Mouse (Mus musculus) left cerebral cortex, adult 2 months (tissue): ENCODE measurements around the gene Stard10. TPM values are rescaled to one million over a fixed set of nuclear protein-coding genes. Genes with fewer than 3 reads are reported as not detected.

Source experiments
- DNase-seq, 2 experiments: peaks; one replicate each; pipeline ENCODE4 v3.0.0; 2021 to 2022; ENCODE audit warnings: low spot score in 2 of 2, mixed read lengths in 1 of 2; ENCODE audit errors: extremely low spot score in 1 of 2
- H3K27ac ChIP-seq: fragments of 200-600 bp; 2 replicates; pipeline ENCODE4 v1.8.1; 2022
- H3K4me3 ChIP-seq: fragments of 200-600 bp; 2 replicates; pipeline ENCODE4 v1.8.1; 2022
- CTCF ChIP-seq: fragments of 200-600 bp; IDR thresholded peaks from 2 replicates; pipeline ENCODE4 v1.8.1; 2022; ENCODE audit warnings: antibody characterized with exemption, mild to moderate bottlenecking, moderate library complexity
- intact Hi-C: fragments of 180-260 bp; cut with DNase I; formaldehyde crosslinking; loops from one replicate; pipeline ENCODE4 v1.15.1; 2025
- long read RNA-seq, 2 experiments: library from polyadenylated mRNA; stranded (forward); transcript quantifications; one replicate each; pipeline ENCODE4 v2.0.0; 2021; ENCODE audit warnings: borderline mapping rate in 2 of 2
- total RNA-seq, 2 experiments: library from RNA; stranded (reverse); gene quantifications; 2 replicates each; pipeline ENCODE4 v1.2.3; 2021

The Stard10 gene
- total RNA-seq, result 10 to 100 TPM; 81.7 to 84.3 TPM
- long read RNA-seq, experiment 1, transcript Stard10-201 (7 exons, 1,400 nt), result major isoform, 61 of 80 reads
- long read RNA-seq, experiment 1, partial matches to known transcripts, result 7 of 80 reads
- long read RNA-seq, experiment 1, other reads (novel, unspliced or antisense), result 12 of 80 reads
- long read RNA-seq, experiment 2, transcript Stard10-201 (7 exons, 1,400 nt), result major isoform, 37 of 52 reads
- long read RNA-seq, experiment 2, partial matches to known transcripts, result 5 of 52 reads
- long read RNA-seq, experiment 2, other reads (novel, unspliced or antisense), result 10 of 52 reads

DNA sequence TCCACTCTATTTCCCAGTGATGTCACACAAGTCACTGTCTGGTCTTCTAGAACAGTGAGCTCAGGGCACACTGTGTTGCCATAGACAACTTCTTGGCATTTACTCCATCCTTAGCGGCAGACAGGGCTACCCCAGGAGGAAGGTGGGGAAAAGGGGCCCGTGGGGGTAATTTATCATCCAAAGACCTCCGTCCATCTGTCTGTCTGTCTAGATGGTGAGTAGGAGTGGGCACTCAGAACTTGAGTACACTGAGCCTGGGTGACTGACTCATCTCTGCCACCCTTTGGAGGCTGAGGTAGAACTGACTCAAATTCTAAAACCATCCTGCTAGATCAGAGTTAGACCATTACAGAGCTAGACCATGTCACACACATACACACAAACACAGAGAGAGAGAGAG lies at the start of gene Stard10:
Gene Stard10 (plus strand): TSS at position 73 of the 400 bp plus-strand sequence.
- TF ChIP-seq CTCF, result no peak

DNA sequence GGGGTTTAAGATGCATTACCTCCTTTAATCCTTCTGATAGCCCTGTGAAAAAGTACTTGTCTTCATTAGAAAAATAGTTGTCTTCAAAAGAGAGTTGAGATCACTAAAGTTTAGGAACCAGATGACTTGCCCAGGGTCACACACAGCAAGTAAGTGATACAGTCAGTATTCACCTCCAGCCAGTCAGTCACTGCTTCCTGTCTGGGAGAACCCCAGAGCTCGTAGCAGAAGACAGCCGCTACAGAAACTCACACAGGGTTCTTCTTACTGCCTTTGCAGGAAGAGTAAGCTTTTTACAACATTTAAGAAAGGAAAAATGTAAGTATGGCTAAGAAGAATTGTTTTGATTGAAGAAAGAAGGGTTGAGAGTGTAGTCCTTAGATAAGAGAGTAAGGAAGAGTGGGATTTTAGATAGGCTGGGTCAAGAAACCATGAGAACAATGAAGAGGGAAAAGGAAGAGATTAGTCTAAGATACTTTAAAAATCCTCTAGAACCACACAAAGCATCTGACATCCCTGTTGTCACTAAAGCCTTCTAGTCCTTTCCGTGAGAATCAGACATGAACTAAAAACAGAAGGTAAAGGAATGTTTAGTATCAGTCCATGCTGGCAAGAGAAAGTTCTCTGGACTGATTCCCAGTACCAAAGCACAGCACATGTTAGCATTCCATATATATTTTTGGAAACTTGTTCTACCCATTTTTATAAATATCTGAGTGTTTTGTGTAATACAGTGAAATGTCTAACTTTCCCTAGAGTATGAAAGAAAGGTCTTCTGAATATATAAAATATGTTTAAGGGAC lies 49.2 kb upstream of the Stard10 start:
- TF ChIP-seq CTCF, result no peak
- no peak overlapping the region for H3K4me3 ChIP-seq
- DNase-seq, result no peak
- peak overlapping the region; percentile 45 for H3K27ac ChIP-seq
- intact Hi-C loops, result no loop called here

More for the DNA sequence above, at the start of gene Stard10:
- Histone ChIP-seq H3K27ac (no peak within 1 kb of the TSS), H3K4me3 (no peak within 1 kb of the TSS)
- no peak for DNase-seq
- intact Hi-C loops, result no loop called here

DNA sequence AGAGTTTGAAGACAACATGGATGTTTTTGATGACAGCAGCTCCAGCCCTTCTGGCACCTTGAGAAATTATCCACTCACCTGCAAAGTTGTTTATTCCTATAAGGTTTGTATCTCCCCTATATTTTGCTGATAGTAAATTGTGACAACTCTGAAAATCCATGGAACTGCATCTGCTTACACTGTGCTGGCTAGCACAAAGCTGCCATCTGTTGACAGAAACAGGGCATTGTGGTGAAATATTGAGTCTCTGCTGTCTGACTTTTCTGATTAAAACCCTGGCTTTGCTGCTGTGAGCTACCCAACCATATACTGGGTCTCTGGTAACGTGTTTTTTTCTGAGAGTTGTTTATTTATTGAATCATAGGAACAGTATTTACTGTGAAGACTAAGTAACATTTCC lies 45.3 kb upstream of the Stard10 start:
- peak; percentile 53 for TF ChIP-seq CTCF
- DNase-seq, result no peak
- Histone ChIP-seq H3K4me3 (no peak overlapping the region), H3K27ac (no peak overlapping the region)
- intact Hi-C loops, result loop anchor here (5.0 kb wide), 1 partner anchor 209 kb away; no protein-coding TSS in a partner anchor

DNA sequence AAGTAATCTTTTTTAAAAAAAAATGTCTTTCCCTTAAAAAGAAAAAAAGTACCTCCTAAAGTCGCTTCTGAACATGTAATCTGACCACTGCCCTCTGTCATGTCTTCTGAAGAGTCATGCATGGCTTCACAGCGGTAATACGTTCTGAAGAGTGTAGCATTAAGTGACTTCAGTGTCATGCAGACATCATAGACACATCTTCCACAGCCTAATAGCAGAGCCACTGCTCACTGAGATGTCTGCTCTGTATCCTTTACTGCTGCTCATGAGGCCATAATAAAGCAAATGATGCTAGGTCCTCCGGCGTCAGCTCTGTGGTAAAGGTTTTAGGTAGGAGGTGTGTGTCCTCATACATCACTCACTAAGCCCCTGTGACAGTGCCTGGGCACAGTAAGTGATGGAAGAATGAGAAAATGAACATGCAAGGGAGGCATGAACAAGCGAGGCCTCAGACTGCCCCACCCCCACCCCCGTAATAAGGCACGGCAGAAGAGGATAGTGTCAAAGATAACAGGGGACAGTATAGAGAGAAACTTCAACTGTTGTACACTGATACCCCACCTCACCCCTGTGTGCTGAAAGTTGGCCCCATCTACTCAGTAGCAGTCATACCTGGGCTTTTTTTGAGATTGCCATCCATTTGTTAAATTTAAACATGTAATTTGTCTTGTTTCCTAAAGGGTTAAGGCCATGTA lies 44.3 kb upstream of the Stard10 start:
- DNase-seq, result no peak
- intact Hi-C loops, result loop anchor here (5.0 kb wide), 1 partner anchor 210 kb away; no protein-coding TSS in a partner anchor
- no peak overlapping the region for H3K4me3 ChIP-seq
- no peak overlapping the region for H3K27ac ChIP-seq
- TF ChIP-seq CTCF, result no peak

DNA sequence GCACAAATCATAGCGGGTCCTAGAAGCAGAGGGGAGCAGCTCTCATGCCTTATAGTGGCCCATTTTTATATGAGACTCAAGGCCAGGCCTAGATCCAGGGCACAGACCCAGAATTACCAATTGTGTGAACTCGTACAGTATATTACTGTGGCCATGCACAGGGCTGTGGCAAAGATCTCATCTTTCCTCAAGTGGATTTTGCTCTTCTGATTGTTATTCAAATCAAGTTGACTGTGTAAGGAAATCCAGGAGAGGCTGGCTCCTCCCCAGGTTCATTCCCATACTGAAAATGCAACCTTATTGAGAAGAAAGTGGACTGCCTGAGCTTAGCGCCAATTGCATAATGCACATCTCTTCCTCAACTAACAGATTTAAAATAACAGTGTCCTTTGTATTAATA lies 34.2 kb upstream of the Stard10 start:
- no peak overlapping the region for H3K4me3 ChIP-seq
- DNase-seq, result no peak
- intact Hi-C loops, result no loop called here
- TF ChIP-seq CTCF, result no peak
- no peak overlapping the region for H3K27ac ChIP-seq

DNA sequence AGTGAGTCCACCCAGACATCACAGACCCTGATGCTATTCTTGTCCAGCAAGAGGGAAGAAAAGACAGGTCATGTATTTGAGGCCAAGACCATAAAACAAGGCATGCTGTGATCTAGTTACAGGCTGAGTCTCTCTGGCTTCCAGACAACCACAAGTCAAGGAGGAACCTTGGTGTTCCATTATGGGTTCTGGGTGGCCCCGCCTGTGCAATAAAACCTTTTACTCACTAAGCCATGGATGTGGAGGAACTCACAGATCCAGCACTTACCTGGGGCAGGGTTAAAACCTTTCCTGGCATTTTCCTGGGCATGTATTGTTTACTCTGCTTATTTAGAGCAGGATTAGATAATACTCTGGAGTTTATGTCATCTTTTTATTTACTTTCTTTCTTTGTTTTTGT lies 32.4 kb upstream of the Stard10 start:
- intact Hi-C loops, result no loop called here
- Histone ChIP-seq H3K4me3 (no peak overlapping the region), H3K27ac (no peak overlapping the region)
- no peak for DNase-seq
- TF ChIP-seq CTCF, result no peak

DNA sequence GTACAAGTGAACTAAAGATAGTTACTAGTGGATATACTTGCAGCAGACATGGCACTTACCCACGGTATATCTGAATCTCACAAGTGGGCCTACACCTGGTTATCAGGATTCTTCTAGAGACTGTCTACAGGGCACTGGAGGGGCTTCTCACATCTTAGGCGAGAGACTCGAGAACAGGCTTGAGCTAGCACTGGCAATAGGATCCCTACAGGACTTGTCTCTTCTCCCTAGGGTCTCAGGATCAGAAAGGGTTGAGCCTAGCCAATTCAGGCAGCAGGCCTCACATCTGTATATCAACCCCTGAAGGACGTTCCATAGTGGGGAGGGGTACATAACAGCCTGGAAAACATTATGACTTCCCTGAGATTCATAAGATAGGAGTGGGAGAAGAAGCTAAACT lies 30.0 kb upstream of the Stard10 start:
- intact Hi-C loops, result no loop called here
- DNase-seq, result no peak
- TF ChIP-seq CTCF, result no peak
- H3K4me3 ChIP-seq, result no peak overlapping the region
- H3K27ac ChIP-seq, result peak overlapping the region; percentile 12; the same call in 1 of the 2 replicates

DNA sequence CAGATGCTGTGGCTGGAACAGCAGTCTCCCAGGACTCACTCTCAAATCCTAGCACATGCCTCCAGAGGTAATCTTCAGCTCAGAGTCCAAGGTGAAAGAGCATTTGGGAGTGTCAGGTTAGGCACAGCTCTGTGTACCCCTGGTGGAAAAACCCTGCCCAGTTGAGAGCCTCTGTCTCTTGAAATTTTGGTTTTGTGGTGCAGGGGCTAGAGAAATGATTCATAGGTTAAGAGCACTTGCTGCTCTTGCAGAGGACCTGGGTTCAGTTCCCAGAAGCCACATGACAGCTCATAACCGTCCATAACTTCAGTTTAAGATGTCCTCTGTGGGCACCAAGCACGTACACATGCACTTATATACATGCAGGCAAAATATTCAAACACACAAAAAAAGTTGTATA lies 29.1 kb upstream of the Stard10 start:
- TF ChIP-seq CTCF, result no peak
- intact Hi-C loops, result loop anchor here (2.0 kb wide), 1 partner anchor 227 kb away; no protein-coding TSS in a partner anchor
- Histone ChIP-seq H3K4me3 (no peak overlapping the region), H3K27ac (no peak overlapping the region)
- no peak for DNase-seq

DNA sequence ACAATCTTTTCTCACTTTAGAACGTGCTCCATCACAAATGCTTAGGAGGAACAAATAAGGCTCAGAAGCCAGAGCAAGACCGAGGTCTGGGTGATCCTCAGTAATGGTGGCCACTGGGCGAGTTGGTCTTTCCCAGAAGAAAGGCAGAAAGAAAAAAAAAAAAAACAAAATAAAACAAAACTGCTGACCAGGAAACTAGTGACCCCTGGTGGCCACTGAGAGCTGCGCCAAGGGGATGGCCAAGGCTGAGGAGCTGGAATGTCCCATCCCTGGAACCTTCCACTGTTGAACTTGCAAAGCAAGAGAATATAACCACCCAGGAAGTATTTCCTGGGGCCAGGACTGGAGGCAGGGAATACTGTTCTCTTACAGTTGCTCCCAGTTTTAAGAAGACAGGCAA lies 28.4 kb upstream of the Stard10 start:
- intact Hi-C loops, result loop anchor here (2.0 kb wide), 1 partner anchor 228 kb away; no protein-coding TSS in a partner anchor
- Histone ChIP-seq H3K27ac (no peak overlapping the region), H3K4me3 (no peak overlapping the region)
- peak; percentile 42 to 52 for DNase-seq
- TF ChIP-seq CTCF, result peak; percentile 86

DNA sequence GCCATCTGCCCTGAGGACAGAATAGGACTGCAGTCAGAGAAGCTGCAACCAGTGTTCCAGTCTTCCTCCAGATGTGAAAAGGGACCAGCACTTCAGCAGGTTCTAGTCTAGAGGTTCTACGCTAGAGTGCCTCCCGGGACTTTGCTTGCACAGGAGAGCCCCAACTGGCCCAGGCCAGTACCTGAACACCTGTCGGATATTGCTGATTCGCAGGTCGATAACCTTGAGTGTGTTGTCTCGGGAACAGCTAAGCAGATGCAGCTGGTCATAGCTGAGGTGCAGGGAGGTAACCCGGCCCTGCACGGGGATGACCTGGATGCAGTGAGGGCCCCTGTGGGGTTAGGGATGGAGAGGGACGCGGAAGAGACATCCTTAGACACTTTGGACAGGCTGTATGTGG lies 26.5 kb upstream of the Stard10 start:
- intact Hi-C loops, result no loop called here
- no peak for TF ChIP-seq CTCF
- no peak overlapping the region for H3K27ac ChIP-seq
- no peak for DNase-seq
- H3K4me3 ChIP-seq, result no peak overlapping the region

DNA sequence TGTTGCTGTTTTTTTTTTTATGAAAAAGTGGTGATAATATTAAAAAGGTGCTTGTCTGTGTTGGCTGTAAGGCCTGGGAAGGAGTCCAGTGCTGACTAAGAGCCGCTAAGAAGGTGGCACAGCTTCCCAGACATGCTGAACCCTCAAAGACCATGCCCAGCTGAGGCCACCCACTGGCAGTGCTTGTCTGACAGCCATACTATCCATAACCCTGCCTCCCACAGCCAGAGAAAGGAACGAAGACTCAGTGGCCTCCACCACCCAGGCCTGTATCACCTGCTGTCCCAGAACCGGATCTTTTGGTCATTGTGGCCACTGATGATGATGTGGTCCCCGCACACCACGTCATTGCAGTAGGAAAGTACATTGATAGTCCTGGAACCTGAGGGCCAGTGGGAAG lies 25.7 kb upstream of the Stard10 start:
- H3K4me3 ChIP-seq, result no peak overlapping the region
- intact Hi-C loops, result no loop called here
- H3K27ac ChIP-seq, result no peak overlapping the region
- TF ChIP-seq CTCF, result no peak
- DNase-seq, result no peak

DNA sequence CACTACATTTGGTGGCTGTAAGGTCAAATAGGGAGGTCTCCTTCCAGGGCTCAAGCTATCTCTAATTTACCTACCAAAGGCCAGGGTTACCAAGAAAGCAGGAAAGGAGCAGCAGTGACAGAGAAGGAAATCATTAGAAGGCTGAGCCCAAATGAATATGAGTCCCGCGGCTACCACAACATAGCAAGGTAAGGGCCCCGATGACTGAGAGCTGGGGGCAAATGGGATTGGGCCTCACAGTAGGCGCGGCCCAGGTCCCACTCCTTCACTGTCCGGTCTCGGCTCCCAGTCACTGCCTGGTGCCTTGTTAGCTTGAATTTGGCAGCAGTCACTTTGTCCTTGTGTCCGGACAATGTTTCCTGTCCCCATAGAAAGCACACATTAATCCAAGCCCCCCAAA lies 25.2 kb upstream of the Stard10 start:
- Histone ChIP-seq H3K4me3 (no peak overlapping the region), H3K27ac (no peak overlapping the region)
- DNase-seq, result no peak
- intact Hi-C loops, result no loop called here
- TF ChIP-seq CTCF, result no peak
